Mouse (Mus musculus): ENCODE data around the gene Neu2. TPM values are rescaled to one million over a fixed set of nuclear protein-coding genes. Genes with fewer than 3 reads are reported as not detected.

Gene Neu2
- total and polyA plus RNA-seq, 3 experiments: 0.27 TPM; not detected in 2

GRCm38 (mm10) chr1:87475076-87475895 lies 34.4 kb upstream of the Neu2 start:
- Histone ChIP-seq H3K27ac (no peak overlapping the region), H3K36me3 (ENCODE audit: control insufficient read depth, insufficient read depth, low read length) (no peaks in the 10 kb centered on the region), H3K27me3 (ENCODE audit: control insufficient read depth, insufficient read depth, low read length) (peaks cover 2% of the 10 kb centered on the region), H3K79me2 (replicated peaks; ENCODE audit: control insufficient read depth, insufficient read depth, low read length) (no peaks in the 10 kb centered on the region), H3K9ac (ENCODE audit: low read depth, low read length) (no peak overlapping the region), H3K4me1 (ENCODE audit: control insufficient read depth, insufficient read depth, low read length) (no peaks in the 10 kb centered on the region), H3K4me3 (no peak overlapping the region)
- WGBS: 4% methylated on average over 42 of the region's 42 CpGs
- TF ChIP-seq POLR2A (IDR thresholded peaks at IDR 0.05; ENCODE audit: insufficient read depth, low read depth, low read length) (no peak), CTCF (IDR thresholded peaks at IDR 0.05) (no peak), EP300 (IDR thresholded peaks at IDR 0.05; ENCODE audit: insufficient read depth, low read depth, low read length) (no peak)
- DNase-seq: no peak
- intact Hi-C loops (cut with DNase I): no loop called here

GRCm38 (mm10) chr1:87482546-87482945 lies 27.1 kb upstream of the Neu2 start:
- H3K79me2 ChIP-seq (replicated peaks; ENCODE audit: control insufficient read depth, insufficient read depth, low read length): no peaks in the 10 kb centered on the region
- H3K36me3 ChIP-seq (ENCODE audit: control insufficient read depth, insufficient read depth, low read length): no peaks in the 10 kb centered on the region
- intact Hi-C loops (cut with DNase I): no loop called here
- H3K4me3 ChIP-seq: no peak overlapping the region
- TF ChIP-seq CTCF (IDR thresholded peaks at IDR 0.05): no peak
- TF ChIP-seq EP300 (IDR thresholded peaks at IDR 0.05; ENCODE audit: insufficient read depth, low read depth, low read length): no peak
- no peak for TF ChIP-seq POLR2A (IDR thresholded peaks at IDR 0.05; ENCODE audit: insufficient read depth, low read depth, low read length)
- H3K9ac ChIP-seq (ENCODE audit: low read depth, low read length): no peak overlapping the region
- no peaks in the 10 kb centered on the region for H3K4me1 ChIP-seq (ENCODE audit: control insufficient read depth, insufficient read depth, low read length)
- no peak for DNase-seq
- H3K27ac ChIP-seq: no peak overlapping the region
- no peaks in the 10 kb centered on the region for H3K27me3 ChIP-seq (ENCODE audit: control insufficient read depth, insufficient read depth, low read length)
- WGBS: 71% methylated on average over 4 of the region's 4 CpGs

- no peaks in the 10 kb centered on the region for H3K79me2 ChIP-seq (replicated peaks; ENCODE audit: control insufficient read depth, insufficient read depth, low read length)
- H3K4me1 ChIP-seq (ENCODE audit: control insufficient read depth, insufficient read depth, low read length): no peaks in the 10 kb centered on the region
- no peak overlapping the region for H3K9ac ChIP-seq (ENCODE audit: low read depth, low read length)
- intact Hi-C loops (cut with DNase I): no loop called here
- TF ChIP-seq CTCF (IDR thresholded peaks at IDR 0.05) (0 out of 2 replicates have a peak, but pooled peaks have one; percentile 4), EP300 (IDR thresholded peaks at IDR 0.05; ENCODE audit: insufficient read depth, low read depth, low read length) (no peak)
- H3K27ac ChIP-seq: no peak overlapping the region
- DNase-seq: peak in 1 of 2 experiments; percentile 36
- 21% methylated on average over 6 of the region's 6 CpGs for WGBS
- H3K4me3 ChIP-seq: no peak overlapping the region
- no peaks in the 10 kb centered on the region for H3K36me3 ChIP-seq (ENCODE audit: control insufficient read depth, insufficient read depth, low read length)
- H3K27me3 ChIP-seq (ENCODE audit: control insufficient read depth, insufficient read depth, low read length): no peaks in the 10 kb centered on the region
Measured at GRCm38 (mm10) chr1:87486386-87486785, 23.3 kb upstream of the Neu2 start.

GRCm38 (mm10) chr1:87492285-87492684 lies 17.4 kb upstream of the Neu2 start:
- DNase-seq: no peak
- Histone ChIP-seq H3K9ac (ENCODE audit: low read depth, low read length) (no peak overlapping the region), H3K27ac (no peak overlapping the region), H3K4me1 (ENCODE audit: control insufficient read depth, insufficient read depth, low read length) (no peaks in the 10 kb centered on the region), H3K36me3 (ENCODE audit: control insufficient read depth, insufficient read depth, low read length) (no peaks in the 10 kb centered on the region), H3K79me2 (replicated peaks; ENCODE audit: control insufficient read depth, insufficient read depth, low read length) (no peaks in the 10 kb centered on the region), H3K27me3 (ENCODE audit: control insufficient read depth, insufficient read depth, low read length) (no peaks in the 10 kb centered on the region), H3K4me3 (no peak overlapping the region)
- TF ChIP-seq EP300 (IDR thresholded peaks at IDR 0.05; ENCODE audit: insufficient read depth, low read depth, low read length): no peak
- intact Hi-C loops (cut with DNase I): no loop called here
- WGBS: 37% methylated on average over 3 of the region's 3 CpGs

- intact Hi-C loops (cut with DNase I): no loop called here
- Histone ChIP-seq H3K27me3 (ENCODE audit: control insufficient read depth, insufficient read depth, low read length) (no peaks in the 10 kb centered on the region), H3K4me1 (ENCODE audit: control insufficient read depth, insufficient read depth, low read length) (no peaks in the 10 kb centered on the region), H3K36me3 (ENCODE audit: control insufficient read depth, insufficient read depth, low read length) (no peaks in the 10 kb centered on the region), H3K79me2 (replicated peaks; ENCODE audit: control insufficient read depth, insufficient read depth, low read length) (no peaks in the 10 kb centered on the region), H3K9ac (ENCODE audit: low read depth, low read length) (no peak overlapping the region), H3K4me3 (no peak overlapping the region), H3K27ac (no peak overlapping the region)
- 64% methylated on average over 4 of the region's 4 CpGs for WGBS
- TF ChIP-seq EP300 (IDR thresholded peaks at IDR 0.05; ENCODE audit: insufficient read depth, low read depth, low read length) (no peak), CTCF (IDR thresholded peaks at IDR 0.05) (no peak), POLR2A (IDR thresholded peaks at IDR 0.05; ENCODE audit: insufficient read depth, low read depth, low read length) (no peak)
- DNase-seq: no peak
Measured at GRCm38 (mm10) chr1:87493542-87493941, 16.1 kb upstream of the Neu2 start.

- WGBS: 87% methylated on average over 4 of the region's 4 CpGs
- intact Hi-C loops (cut with DNase I): no loop called here
- DNase-seq: no peak
- H3K79me2 ChIP-seq (replicated peaks; ENCODE audit: control insufficient read depth, insufficient read depth, low read length): no peaks in the 10 kb centered on the region
- H3K36me3 ChIP-seq (ENCODE audit: control insufficient read depth, insufficient read depth, low read length): no peaks in the 10 kb centered on the region
- TF ChIP-seq POLR2A (IDR thresholded peaks at IDR 0.05; ENCODE audit: insufficient read depth, low read depth, low read length) (no peak), CTCF (IDR thresholded peaks at IDR 0.05) (no peak), EP300 (IDR thresholded peaks at IDR 0.05; ENCODE audit: insufficient read depth, low read depth, low read length) (no peak)
- H3K27ac ChIP-seq: no peak overlapping the region
- H3K4me1 ChIP-seq (ENCODE audit: control insufficient read depth, insufficient read depth, low read length): no peaks in the 10 kb centered on the region
- H3K27me3 ChIP-seq (ENCODE audit: control insufficient read depth, insufficient read depth, low read length): peaks cover 11% of the 10 kb centered on the region
- H3K9ac ChIP-seq (ENCODE audit: low read depth, low read length): no peak overlapping the region
- H3K4me3 ChIP-seq: no peak overlapping the region
Measured at GRCm38 (mm10) chr1:87505524-87505923, 4.2 kb upstream of the Neu2 start.
